Mouse (Mus musculus) brain, embryonic 14.5 days (tissue): ENCODE results near the gene Oscp1.

Experiments used
- CTCF ChIP-seq: fragments of 200-500 bp; IDR thresholded peaks from 2 replicates; pipeline ENCODE4 v1.5.1; 2012; ENCODE audit warnings: inconsistent platforms, mild to moderate bottlenecking, moderate library complexity, borderline replicate concordance; ENCODE audit not compliant: insufficient read depth, insufficient read length; ENCODE audit errors: extremely low read depth
- POLR2A ChIP-seq: fragments of 200-500 bp; IDR thresholded peaks from 2 replicates; pipeline ENCODE4 v1.6.1; 2012; ENCODE audit warnings: mild to moderate bottlenecking, inconsistent platforms, borderline replicate concordance; ENCODE audit not compliant: poor library complexity, insufficient read depth, insufficient read length, severe bottlenecking; ENCODE audit errors: extremely low read depth

DNA sequence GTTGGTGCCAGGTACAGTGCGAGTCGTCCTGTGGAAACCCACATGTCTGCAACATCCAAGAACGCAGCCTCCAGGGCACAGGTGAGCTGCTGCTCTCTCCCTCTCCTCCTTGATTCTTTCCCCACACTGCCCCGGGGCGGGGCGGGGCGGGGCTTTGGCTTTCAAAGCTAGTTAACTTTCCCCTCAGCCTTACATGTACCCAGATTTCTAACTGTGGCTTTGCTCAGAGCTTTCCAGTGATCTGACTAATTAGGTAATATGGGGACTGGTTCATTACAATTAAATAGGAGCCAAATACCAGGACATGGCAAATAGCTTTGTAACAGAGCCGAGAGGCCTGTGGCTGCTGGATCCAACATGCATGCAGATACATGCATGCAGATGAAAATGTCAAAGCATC is 26.0 kb downstream of the Oscp1 start:
- TF ChIP-seq POLR2A: no peak
- TF ChIP-seq CTCF: no peak
